Comparison of ENCODE assay signal across 24 mouse cellular contexts in the genomic region with DNA sequence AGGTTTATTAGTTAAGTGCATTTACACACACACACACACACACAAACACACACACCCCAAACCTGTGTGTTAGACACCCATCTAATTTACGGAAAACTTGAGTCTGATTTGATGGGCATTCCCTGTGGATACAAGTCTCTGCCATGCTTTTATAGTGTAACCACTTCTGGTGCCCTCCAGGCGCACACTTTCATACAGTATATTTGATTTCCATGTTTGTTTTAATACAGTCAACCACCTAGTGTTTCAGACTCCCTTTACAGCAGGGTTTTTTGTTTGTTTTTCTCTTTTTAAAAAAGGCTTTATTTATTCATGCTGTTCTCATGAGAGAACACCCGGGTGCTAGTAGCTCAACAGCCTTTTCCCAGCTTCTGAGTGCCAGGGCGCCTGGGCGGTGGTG.
"Had no signal": no experiment of that assay in that cellular context is flagged by ENCODE, and none has a peak within 500 bp of the region (broad histone marks: within the 10 kb centered on the region; RNA-seq: fewer than 3 reads in every experiment).

No protein-coding gene starts in this region.

- H3K4me1 ChIP-seq: heart, embryonic 10.5 days; heart, embryonic 12.5 days; intestine, embryonic 15.5 days; limb, embryonic 15.5 days had no signal

- DNase-seq: gastrocnemius, adult 2 months; gastrocnemius, postnatal 10 days; gastrocnemius, postnatal 25 days; heart, adult 18-20 months; heart, postnatal 10 days; heart, postnatal 4 days; kidney, adult 18-20 months; kidney, adult 8-10 months; kidney, postnatal 10 days; kidney, postnatal 25 days; kidney, postnatal 4 days had no signal

- H3K27ac ChIP-seq: gastrocnemius, adult 2 months; heart, embryonic 10.5 days; hindbrain, embryonic 10.5 days; hindbrain, embryonic 12.5 days; hindbrain, embryonic 14.5 days; intestine, embryonic 15.5 days; left cerebral cortex, adult 2 months; limb, embryonic 13.5 days; limb, embryonic 15.5 days had no signal

- H3K27me3 ChIP-seq: heart, embryonic 12.5 days; hindbrain, embryonic 12.5 days; intestine, embryonic 15.5 days; limb, embryonic 13.5 days; limb, embryonic 15.5 days had no signal

- H3K9ac ChIP-seq: heart, embryonic 12.5 days; hindbrain, embryonic 12.5 days; hindbrain, embryonic 14.5 days; intestine, embryonic 15.5 days; limb, embryonic 13.5 days; limb, embryonic 15.5 days had no signal

- H3K9me3 ChIP-seq: heart, embryonic 10.5 days; heart, embryonic 12.5 days; hindbrain, embryonic 10.5 days; hindbrain, embryonic 12.5 days; intestine, embryonic 15.5 days; limb, embryonic 13.5 days; limb, embryonic 15.5 days had no signal

- H3K4me2 ChIP-seq: heart, embryonic 12.5 days; hindbrain, embryonic 12.5 days; hindbrain, embryonic 14.5 days; intestine, embryonic 15.5 days; limb, embryonic 13.5 days; limb, embryonic 15.5 days had no signal

- ATAC-seq: forebrain, embryonic 16.5 days; hindbrain, embryonic 16.5 days; inflammation-experienced regulatory T-cells, adult 6 months; intestine, embryonic 15.5 days; intestine, postnatal 0 days had no signal

- H3K4me3 ChIP-seq: gastrocnemius, adult 2 months; heart, embryonic 10.5 days; heart, embryonic 12.5 days; hindbrain, embryonic 10.5 days; hindbrain, embryonic 12.5 days; intestine, embryonic 15.5 days; left cerebral cortex, adult 2 months; limb, embryonic 13.5 days; limb, embryonic 15.5 days had no signal
